Mouse (Mus musculus) embryonic fibroblast, embryonic 13.5 days (primary cell): ENCODE results near the gene Usmg5.

Experiments
- CTCF ChIP-seq: IDR thresholded peaks from 2 replicates; pipeline ENCODE4 v1.5.1; 2011; ENCODE audit warnings: mild to moderate bottlenecking, control low read depth, low read length, moderate library complexity, borderline replicate concordance; ENCODE audit not compliant: insufficient read depth
- POLR2A ChIP-seq: IDR thresholded peaks from 2 replicates; pipeline ENCODE4 v1.6.1; 2011; ENCODE audit warnings: low read depth, mild to moderate bottlenecking, control low read depth, low read length, moderate library complexity

- no peak for TF ChIP-seq CTCF
- TF ChIP-seq POLR2A: no peak
Observed at GRCm38 (mm10) chr19:47104641-47105271, 14.3 kb upstream of the Usmg5 start.
